Comparison of ENCODE assay signal across 19 mouse cellular contexts in the genomic region with DNA sequence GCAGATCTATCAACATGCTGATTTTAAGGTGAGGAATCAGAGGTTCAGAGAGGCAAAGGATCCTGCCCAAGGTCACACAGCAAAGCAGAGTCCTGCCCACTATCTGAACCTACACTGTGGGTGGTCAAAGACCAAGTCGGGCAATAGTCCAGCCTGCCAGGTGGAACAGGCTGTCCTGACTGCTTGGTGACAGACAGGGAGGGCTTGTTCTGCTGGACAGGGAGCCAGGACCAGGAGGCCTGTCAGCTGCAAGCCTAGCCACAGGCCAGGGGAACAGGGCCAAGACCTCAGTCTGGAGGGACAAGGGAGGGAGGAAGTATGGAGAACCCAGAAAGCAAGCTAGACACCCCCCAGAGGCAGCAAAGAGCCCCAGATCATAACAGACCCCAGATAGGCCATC. TPM values are rescaled to one million over a fixed set of nuclear protein-coding genes. Genes with fewer than 3 reads are reported as not detected.
DNase-seq lines count a peak whose midpoint lies in the region; ATAC-seq and TF ChIP-seq lines count a peak whose summit lies in the region.
"Had no signal": no experiment of that assay in that cellular context is flagged by ENCODE, and none has a peak within 500 bp of the region (broad histone marks: within the 10 kb centered on the region; RNA-seq: fewer than 3 reads in every experiment).

No protein-coding gene starts in this region.

- peak; percentile 19 for DNase-seq in gastrocnemius, postnatal 10 days
- no peak for DNase-seq in gastrocnemius, postnatal 4 days (ENCODE audit: low spot score in 2 of 2)
- peak; percentile 26 to 46 for DNase-seq in layer of hippocampus, postnatal 14 days (ENCODE audit: low spot score in 2 of 2)
- DNase-seq in layer of hippocampus, adult 2 months (ENCODE audit: low spot score in 2 of 2), result no peak
- peak; percentile 81 to 88 for DNase-seq in cerebellum, adult 2 months
- DNase-seq in hindbrain, postnatal 0 days (ENCODE audit: low spot score), result no peak
- no peak for DNase-seq in right cerebral cortex, postnatal 10 days (ENCODE audit: low spot score in 2 of 2)
- DNase-seq in lung, adult 18-20 months, result no peak
- DNase-seq: B cell, adult 2 months; gastrocnemius, postnatal 36 days; kidney, postnatal 10 days; layer of hippocampus, postnatal 36 days; lung, adult 2 months; retina, postnatal 1 day had no signal

- H3K27ac ChIP-seq in layer of hippocampus, adult 2 months, result no peak overlapping the region
- H3K27ac ChIP-seq in cerebellum, adult 2 months (ENCODE audit: insufficient read depth, low read length), result no peak overlapping the region
- 0 out of 2 replicates have a peak overlapping the region, but pooled peaks have one; percentile 56 for H3K27ac ChIP-seq in hindbrain, postnatal 0 days
- H3K27ac ChIP-seq: heart, embryonic 15.5 days; neural tube, embryonic 15.5 days had no signal

- 0 out of 2 replicates have a peak, but pooled peaks have one; percentile 15 for ATAC-seq in hindbrain, postnatal 0 days

- H3K4me3 ChIP-seq in layer of hippocampus, adult 2 months, result no peak overlapping the region
- no peak overlapping the region for H3K4me3 ChIP-seq in cerebellum, adult 2 months (replicated peaks; ENCODE audit: insufficient read depth, low read depth, low read length)
- no peak overlapping the region for H3K4me3 ChIP-seq in hindbrain, postnatal 0 days (ENCODE audit: low read length)
- H3K4me3 ChIP-seq: erythroblast, embryonic 14.5 days; heart, embryonic 15.5 days; neural tube, embryonic 15.5 days had no signal

- no peaks in the 10 kb centered on the region for H3K9me3 ChIP-seq in hindbrain, postnatal 0 days (ENCODE audit: low read length)
- H3K9me3 ChIP-seq: heart, embryonic 15.5 days; neural tube, embryonic 15.5 days had no signal

- H3K4me2 ChIP-seq in hindbrain, postnatal 0 days (ENCODE audit: low read depth, low read length), result no peak overlapping the region
- H3K4me2 ChIP-seq: heart, embryonic 15.5 days; neural tube, embryonic 15.5 days had no signal

- no peak overlapping the region for H3K9ac ChIP-seq in hindbrain, postnatal 0 days (replicated peaks; ENCODE audit: low read length)
- H3K9ac ChIP-seq: heart, embryonic 15.5 days; neural tube, embryonic 15.5 days had no signal

- TF ChIP-seq POLR2A in cerebellum, adult 2 months (IDR thresholded peaks at IDR 0.05; ENCODE audit: borderline replicate concordance, insufficient read depth, low read length), result no peak

- 3% methylated on average over 1 of the region's 1 CpGs for WGBS in cerebellum, adult 2 months
- WGBS in hindbrain, postnatal 0 days, result 35% methylated on average over 1 of the region's 1 CpGs

- H3K27me3 ChIP-seq in cerebellum, adult 2 months (ENCODE audit: control insufficient read depth, insufficient read depth, low read length), result no peaks in the 10 kb centered on the region; the same call in 1 of the 2 replicates
- H3K27me3 ChIP-seq in hindbrain, postnatal 0 days (ENCODE audit: insufficient read depth, low read length), result no peaks in the 10 kb centered on the region

- no peaks in the 10 kb centered on the region for H3K36me3 ChIP-seq in hindbrain, postnatal 0 days (ENCODE audit: insufficient read depth, low read length)
- H3K36me3 ChIP-seq: heart, embryonic 15.5 days; neural tube, embryonic 15.5 days had no signal

- no peak for TF ChIP-seq CTCF in layer of hippocampus, adult 2 months (conservative IDR thresholded peaks at IDR 0.05)
- TF ChIP-seq CTCF in cerebellum, adult 2 months (IDR thresholded peaks at IDR 0.05; ENCODE audit: borderline replicate concordance, insufficient read depth, low read depth, low read length), result no peak
- no peak for TF ChIP-seq CTCF in hindbrain, postnatal 0 days (IDR thresholded peaks at IDR 0.05; ENCODE audit: low read depth)

- peaks cover 21% of the 10 kb centered on the region for H3K4me1 ChIP-seq in cerebellum, adult 2 months (ENCODE audit: control insufficient read depth, insufficient read depth, low read length)
- H3K4me1 ChIP-seq in hindbrain, postnatal 0 days (ENCODE audit: insufficient read depth, low read length), result peaks cover 4% of the 10 kb centered on the region; the same call in 1 of the 2 replicates

RNA-seq across cellular contexts. Expression of gene Scrt2, which starts 25.9 kb away (rescaled TPM):
- not detected for total RNA-seq in gastrocnemius, postnatal 10 days (2021)
- not detected for total RNA-seq in gastrocnemius, postnatal 4 days (2021)
- 10 to 100 TPM; 25.6 to 27.7 TPM for total RNA-seq in layer of hippocampus, postnatal 14 days (2021)
- 10 to 100 TPM; 24.4 to 25.4 TPM for total RNA-seq in layer of hippocampus, adult 2 months (2021)
- polyA plus RNA-seq in cerebellum, adult 2 months (2012; rRNA removed), result 14.8 and 15.4 TPM in 2 replicates
- 13.3 and 18.4 TPM in 2 replicates for total RNA-seq in hindbrain, postnatal 0 days (2014; rRNA removed)
- 4.1 and 4.4 TPM in 2 replicates for polyA plus RNA-seq in hindbrain, postnatal 0 days (2015; fragmentation: Nextera tagmentation; extraction: Ambion mirVana)
- total RNA-seq: gastrocnemius, postnatal 36 days; megakaryocyte progenitor cell, adult 5-6 weeks had no signal
- polyA plus RNA-seq: erythroblast, embryonic 14.5 days; heart, embryonic 15.5 days; lung, adult 2 months; spleen, adult 2 months had no signal

RNA-seq across cellular contexts. Expression of gene Srxn1, which starts 49.9 kb away (rescaled TPM):
- total RNA-seq in gastrocnemius, postnatal 10 days (2021), result 10 to 100 TPM in 1 of 2 experiments, 1 to 10 TPM in 1; 8.7 to 14.7 TPM
- total RNA-seq in gastrocnemius, postnatal 4 days (2021), result 10 to 100 TPM; 13.4 to 14.8 TPM
- total RNA-seq in layer of hippocampus, postnatal 14 days (2021), result 10 to 100 TPM; 59.1 to 65.8 TPM
- total RNA-seq in layer of hippocampus, adult 2 months (2021), result 10 to 100 TPM; 76.0 to 80.6 TPM
- polyA plus RNA-seq in cerebellum, adult 2 months (2012; rRNA removed), result 138 TPM in 2 replicates
- 51.7 and 54.5 TPM in 2 replicates for total RNA-seq in hindbrain, postnatal 0 days (2014; rRNA removed)
- 26.4 and 26.8 TPM in 2 replicates for polyA plus RNA-seq in hindbrain, postnatal 0 days (2015; fragmentation: Nextera tagmentation; extraction: Ambion mirVana)

RNA-seq across cellular contexts. Expression of gene Slc52a3, which starts 59.1 kb away (rescaled TPM):
- 1 to 10 TPM; 1.1 to 1.3 TPM for total RNA-seq in gastrocnemius, postnatal 10 days (2021)
- 1 to 10 TPM; 1.3 to 1.6 TPM for total RNA-seq in gastrocnemius, postnatal 4 days (2021)
- 1 to 10 TPM; 3.2 to 3.7 TPM for total RNA-seq in layer of hippocampus, postnatal 14 days (2021)
- 1 to 10 TPM; 2.8 to 2.9 TPM for total RNA-seq in layer of hippocampus, adult 2 months (2021)
- 2.1 and 2.6 TPM in 2 replicates for polyA plus RNA-seq in cerebellum, adult 2 months (2012; rRNA removed)
- total RNA-seq in hindbrain, postnatal 0 days (2014; rRNA removed), result 2.7 and 3.1 TPM in 2 replicates
- polyA plus RNA-seq in hindbrain, postnatal 0 days (2015; fragmentation: Nextera tagmentation; extraction: Ambion mirVana), result 2.6 and 2.7 TPM in 2 replicates

Comparison
In these comparisons a context has a peak if more than half of its experiments do, and no peak if none do; other contexts are left out.
1. DNase-seq: peak in gastrocnemius, postnatal 10 days (single experiment), layer of hippocampus, postnatal 14 days (2 of 2) and cerebellum, adult 2 months (2 of 2); none in gastrocnemius, postnatal 4 days (0 of 2), layer of hippocampus, adult 2 months (0 of 2), hindbrain, postnatal 0 days (single experiment), right cerebral cortex, postnatal 10 days (0 of 2) and lung, adult 18-20 months (0 of 2).
2. RNA of gene Scrt2, which starts 25.9 kb away (total RNA-seq): 25.6 to 27.7 TPM in layer of hippocampus, postnatal 14 days, 24.4 to 25.4 TPM in layer of hippocampus, adult 2 months and 13.3 to 18.4 TPM in hindbrain, postnatal 0 days; not detected in gastrocnemius, postnatal 10 days and not detected in gastrocnemius, postnatal 4 days; every median in the first group is over 10 times any median in the second.